Mouse (Mus musculus) lung, postnatal 0 days (tissue): ENCODE data around the gene Gchfr.

Experiments used
- CTCF ChIP-seq: IDR thresholded peaks from 2 replicates; pipeline ENCODE4 v1.5.1; 2016; ENCODE audit warnings: antibody characterized with exemption, mild to moderate bottlenecking
- EP300 ChIP-seq: IDR thresholded peaks from 2 replicates; pipeline ENCODE4 v1.6.1; 2016; ENCODE audit warnings: antibody characterized with exemption, mild to moderate bottlenecking, control low read depth

DNA sequence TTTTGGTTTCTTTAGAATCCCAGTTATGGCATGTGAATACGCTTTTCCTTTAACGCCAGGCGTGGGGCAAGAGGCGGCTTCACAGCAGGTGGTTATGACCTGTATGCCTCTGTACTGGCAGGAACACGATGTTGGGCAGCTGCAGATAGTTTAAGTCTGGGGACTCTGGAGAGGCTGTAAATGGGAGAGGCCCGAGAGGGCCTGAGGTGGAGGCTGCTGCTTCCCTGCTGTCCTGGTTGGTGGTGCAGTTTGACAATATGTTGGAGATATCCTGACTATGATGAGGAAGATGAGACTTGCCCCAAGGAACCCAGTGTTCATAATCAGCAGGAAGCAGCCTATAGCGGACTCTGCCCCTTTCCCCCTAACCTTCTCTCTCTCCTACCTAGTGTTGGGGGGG, 15.3 kb downstream of the Gchfr start:
- TF ChIP-seq CTCF (no peak), EP300 (no peak)
